Mouse (Mus musculus) liver, embryonic 12.5 days (tissue): ENCODE measurements around the gene Cpeb4. TPM values are rescaled to one million over a fixed set of nuclear protein-coding genes. Genes with fewer than 3 reads are reported as not detected.

ENCODE experiments used
- ATAC-seq: fragments of 200-750 bp; cut with Nextera tagmentation; 2 replicates; pipeline ENCODE4 v1.8.0; 2017; ENCODE audit warnings: moderate number of reproducible peaks, mild to moderate bottlenecking, moderate library complexity
- H3K27ac ChIP-seq: fragments of 300-500 bp; sonication (generic); 2 replicates; pipeline ENCODE4 v1.5.1; 2016; ENCODE audit warnings: mild to moderate bottlenecking
- H3K27me3 ChIP-seq: fragments of 300-500 bp; sonication (generic); replicated peaks from 2 replicates; pipeline ENCODE4 v1.6.1; 2016; ENCODE audit warnings: mild to moderate bottlenecking, moderate library complexity
- H3K36me3 ChIP-seq: fragments of 300-500 bp; sonication (generic); 2 replicates; pipeline ENCODE4 v1.6.1; 2016; ENCODE audit warnings: mild to moderate bottlenecking, moderate library complexity
- H3K4me1 ChIP-seq: fragments of 300-500 bp; sonication (generic); 2 replicates; pipeline ENCODE4 v1.6.1; 2016
- H3K4me2 ChIP-seq: fragments of 300-500 bp; sonication (generic); 2 replicates; pipeline ENCODE4 v1.6.1; 2016; ENCODE audit warnings: mild to moderate bottlenecking, moderate library complexity
- H3K4me3 ChIP-seq: fragments of 300-500 bp; sonication (generic); 2 replicates; pipeline ENCODE4 v1.5.1; 2016; ENCODE audit warnings: mild to moderate bottlenecking, moderate library complexity
- H3K9ac ChIP-seq: fragments of 300-500 bp; sonication (generic); 2 replicates; pipeline ENCODE4 v1.6.1; 2016; ENCODE audit warnings: mild to moderate bottlenecking, moderate library complexity
- H3K9me3 ChIP-seq: fragments of 300-500 bp; sonication (generic); replicated peaks from 2 replicates; pipeline ENCODE4 v1.6.1; 2016; ENCODE audit warnings: mild to moderate bottlenecking, moderate library complexity
- WGBS: fragments of 180-500 bp; shearing (Covaris S2); methylation state at CpG from one replicate; pipeline ENCODE4 v1.1.7; 2016; ENCODE audit not compliant: insufficient replicate concordance; 5-methylcytosine and 5-hydroxymethylcytosine counted together
- polyA plus RNA-seq: library from polyadenylated mRNA; unstranded; fragments of >200 nt; fragmentation: Nextera tagmentation; extraction: Ambion mirVana; gene quantifications from 2 replicates; pipeline ENCODE4 v1.2.1, GENCODE M21; 2016

Gene Cpeb4
- polyA plus RNA-seq, 1 experiment from 2014 or later = 21.5 TPM

DNA sequence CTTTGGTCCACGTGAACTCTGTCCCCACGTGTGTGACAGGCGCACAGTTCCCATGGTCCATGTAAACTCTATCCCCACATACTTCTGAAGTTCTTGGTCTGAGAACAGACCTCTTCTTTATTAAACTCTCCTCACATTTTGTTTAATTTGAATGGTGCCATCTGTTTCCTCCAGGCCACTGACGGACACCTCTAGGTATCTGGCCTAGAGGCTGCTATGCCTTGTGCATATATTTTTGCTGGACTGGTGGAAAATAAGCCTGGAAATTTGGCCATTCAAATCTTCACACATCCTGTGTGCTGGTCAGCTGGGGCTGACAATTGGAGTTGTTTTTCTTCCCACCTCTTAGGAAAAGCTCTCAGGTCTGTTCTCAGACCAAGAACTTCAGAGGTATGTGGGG is 23.3 kb upstream of the Cpeb4 start:
- Histone ChIP-seq H3K4me2 (no peak overlapping the region), H3K9ac (no peak overlapping the region), H3K4me3 (no peak overlapping the region), H3K27me3 (no peaks in the 10 kb centered on the region; the same call in 1 of the 2 replicates), H3K36me3 (no peaks in the 10 kb centered on the region), H3K9me3 (no peaks in the 10 kb centered on the region), H3K27ac (0 out of 2 replicates have a peak overlapping the region, but pooled peaks have one; percentile 11), H3K4me1 (peaks cover 58% of the 10 kb centered on the region)
- 82% methylated on average over 4 of the region's 4 CpGs for WGBS
- no peak for ATAC-seq

DNA sequence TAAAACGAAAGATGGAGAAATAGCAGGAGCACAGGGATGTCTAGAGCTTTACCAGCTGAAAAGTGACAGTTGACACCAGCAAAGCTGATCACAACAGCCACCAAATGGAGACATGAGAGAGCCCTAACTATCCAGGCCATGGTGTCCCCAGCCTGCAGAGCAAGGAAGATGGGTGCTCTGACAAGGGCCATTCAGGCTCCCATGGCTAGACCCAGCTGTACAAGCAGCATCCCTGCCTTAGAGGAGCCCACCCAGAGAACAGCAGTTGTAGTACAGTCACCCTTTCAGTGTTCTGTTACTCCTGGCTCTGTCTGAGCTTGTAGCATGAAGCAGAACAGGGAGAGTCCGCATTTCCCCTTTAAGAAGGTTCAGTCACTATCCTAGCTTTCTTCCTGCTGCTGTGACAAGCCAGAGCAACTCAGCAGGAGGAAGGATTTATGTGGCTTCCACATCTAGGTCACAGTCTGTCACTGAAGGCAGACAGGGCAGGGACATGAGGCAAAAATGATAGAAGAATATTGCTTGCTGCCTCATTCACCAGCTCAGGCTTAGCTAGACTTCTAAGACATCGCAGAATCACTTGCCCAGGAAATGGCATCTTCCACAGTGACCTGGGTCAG is 21.7 kb upstream of the Cpeb4 start:
- ATAC-seq = no peak
- Histone ChIP-seq H3K9ac (no peak overlapping the region), H3K36me3 (no peaks in the 10 kb centered on the region), H3K27ac (peak overlapping the region; percentile 13; the same call in 1 of the 2 replicates), H3K27me3 (peaks cover 3% of the 10 kb centered on the region; the same call in 1 of the 2 replicates), H3K4me2 (no peak overlapping the region), H3K9me3 (no peaks in the 10 kb centered on the region), H3K4me3 (no peak overlapping the region), H3K4me1 (peaks cover 45% of the 10 kb centered on the region)
- 70% methylated on average over 3 of the region's 3 CpGs for WGBS

DNA sequence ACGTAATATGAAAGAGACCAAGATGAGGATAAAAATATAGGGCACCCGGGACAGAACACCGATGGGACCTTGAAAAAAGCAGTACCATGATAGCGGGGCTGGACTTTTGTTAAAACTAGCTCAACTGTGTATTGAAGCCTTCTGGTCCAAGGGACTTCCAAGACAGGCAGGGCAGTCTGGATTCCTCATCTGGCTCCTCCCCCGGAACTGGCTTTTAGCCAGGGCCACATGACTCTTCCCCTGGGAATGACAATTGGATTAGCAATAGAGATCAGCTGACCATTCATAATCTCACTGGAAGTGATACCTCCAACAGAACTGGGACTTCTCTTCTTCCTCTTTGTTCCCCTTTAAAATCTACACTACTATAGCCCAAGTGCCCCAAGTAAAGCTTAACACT is 21.0 kb upstream of the Cpeb4 start:
- WGBS = 81% methylated on average over 5 of the region's 5 CpGs
- no peaks in the 10 kb centered on the region for H3K36me3 ChIP-seq
- H3K4me3 ChIP-seq = no peak overlapping the region
- peak overlapping the region; percentile 20; the same call in 1 of the 2 replicates for H3K27ac ChIP-seq
- H3K9me3 ChIP-seq = no peaks in the 10 kb centered on the region
- ATAC-seq = no peak
- H3K9ac ChIP-seq = 0 out of 2 replicates have a peak overlapping the region, but pooled peaks have one; percentile 24
- no peak overlapping the region for H3K4me2 ChIP-seq
- H3K4me1 ChIP-seq = peaks cover 37% of the 10 kb centered on the region
- peaks cover 7% of the 10 kb centered on the region; the same call in 1 of the 2 replicates for H3K27me3 ChIP-seq

DNA sequence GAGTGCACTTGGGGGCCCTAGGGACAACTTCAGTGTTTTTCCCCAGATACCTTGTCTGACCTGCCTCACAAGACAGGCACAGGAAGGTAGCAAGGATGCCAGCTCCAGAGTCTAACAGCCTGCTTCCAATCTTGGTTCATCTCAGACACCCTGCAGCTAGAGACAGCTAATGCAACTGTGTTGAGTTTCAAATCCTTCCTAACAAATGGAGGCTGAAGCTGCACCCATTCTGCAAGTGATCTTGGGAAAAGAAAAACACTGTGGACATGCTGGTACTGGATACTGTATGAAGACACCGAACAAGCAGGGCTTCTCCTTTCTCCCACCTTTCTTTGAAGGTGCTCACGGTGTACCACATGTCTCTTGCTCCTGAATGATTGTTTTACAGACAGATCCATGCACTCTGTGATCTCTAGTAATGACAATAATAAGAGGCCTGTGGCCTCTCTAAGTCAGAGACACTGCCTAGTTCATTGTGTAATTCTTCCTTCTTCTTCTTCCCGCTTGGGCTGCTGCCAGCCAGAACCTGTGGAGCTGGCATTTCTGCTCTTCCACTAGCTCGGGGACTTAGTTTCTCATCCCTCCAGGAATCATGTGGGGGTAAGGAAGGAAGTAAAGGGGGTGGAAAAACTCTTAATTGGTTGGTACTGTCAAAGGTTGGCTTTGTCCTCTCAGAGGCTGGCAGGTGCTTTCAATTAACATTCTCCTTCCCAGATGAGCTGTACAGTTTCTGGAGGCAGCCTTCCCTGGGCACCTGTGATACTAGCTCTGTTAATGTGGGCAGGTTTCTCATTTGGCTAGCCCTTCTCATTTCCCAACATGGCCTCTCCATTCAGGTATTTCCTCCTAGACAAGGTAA is 20.1 kb upstream of the Cpeb4 start:
- peaks cover 7% of the 10 kb centered on the region; the same call in 1 of the 2 replicates for H3K27me3 ChIP-seq
- H3K27ac ChIP-seq = peak overlapping the region; percentile 26; the same call in 1 of the 2 replicates
- no peaks in the 10 kb centered on the region for H3K9me3 ChIP-seq
- no peak overlapping the region for H3K9ac ChIP-seq
- H3K4me2 ChIP-seq = no peak overlapping the region
- no peak for ATAC-seq
- H3K4me3 ChIP-seq = no peak overlapping the region
- 67% methylated on average over 4 of the region's 4 CpGs for WGBS
- H3K4me1 ChIP-seq = peaks cover 29% of the 10 kb centered on the region
- H3K36me3 ChIP-seq = no peaks in the 10 kb centered on the region

DNA sequence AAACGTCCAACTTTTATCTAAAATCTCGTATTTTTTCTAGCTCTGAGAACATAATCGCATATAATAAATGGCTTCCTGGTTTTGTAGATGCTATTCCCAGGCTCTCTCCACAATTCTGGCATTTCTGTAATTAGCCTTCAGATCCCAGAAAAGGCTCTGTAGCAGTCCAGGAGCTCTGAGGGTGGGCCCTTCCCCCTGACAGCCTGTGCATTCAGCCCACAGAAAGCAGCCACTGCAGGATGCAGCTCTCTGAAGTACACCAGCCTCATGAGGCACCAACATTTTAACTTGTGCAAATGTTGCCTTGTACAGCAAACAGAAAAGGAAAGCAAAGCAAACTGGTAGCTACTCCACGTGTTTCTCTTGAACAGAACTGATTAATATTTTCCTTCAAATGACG is 17.1 kb upstream of the Cpeb4 start:
- ATAC-seq = no peak
- Histone ChIP-seq H3K27ac (no peak overlapping the region), H3K27me3 (peaks cover 7% of the 10 kb centered on the region; the same call in 1 of the 2 replicates)

DNA sequence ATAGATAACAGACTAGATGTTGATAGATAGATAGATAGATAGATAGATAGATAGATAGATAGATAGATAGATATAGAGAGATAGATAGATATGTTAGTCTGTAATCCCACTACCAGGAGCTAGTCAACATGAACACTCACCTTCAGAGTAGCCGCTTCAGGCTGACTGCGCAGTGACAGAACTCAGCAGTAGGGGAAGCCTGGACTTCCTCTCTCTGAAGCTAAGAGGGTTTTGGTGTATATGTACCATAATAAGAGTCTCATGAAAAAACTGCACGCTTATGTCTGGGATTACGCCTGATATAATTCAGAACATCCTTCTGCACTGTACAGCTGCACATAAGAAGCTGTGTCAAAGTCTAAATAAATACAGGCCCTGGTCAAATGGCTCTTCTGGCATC is 14.5 kb upstream of the Cpeb4 start:
- 72% methylated on average over 4 of the region's 4 CpGs for WGBS
- H3K36me3 ChIP-seq = no peaks in the 10 kb centered on the region
- ATAC-seq = no peak

More for the DNA sequence above, 17.1 kb upstream of the Cpeb4 start:
- Histone ChIP-seq H3K36me3 (no peaks in the 10 kb centered on the region), H3K9ac (no peak overlapping the region), H3K4me2 (no peak overlapping the region), H3K9me3 (no peaks in the 10 kb centered on the region), H3K4me3 (no peak overlapping the region), H3K4me1 (peaks cover 34% of the 10 kb centered on the region)
- 64% methylated on average over 5 of the region's 5 CpGs for WGBS

DNA sequence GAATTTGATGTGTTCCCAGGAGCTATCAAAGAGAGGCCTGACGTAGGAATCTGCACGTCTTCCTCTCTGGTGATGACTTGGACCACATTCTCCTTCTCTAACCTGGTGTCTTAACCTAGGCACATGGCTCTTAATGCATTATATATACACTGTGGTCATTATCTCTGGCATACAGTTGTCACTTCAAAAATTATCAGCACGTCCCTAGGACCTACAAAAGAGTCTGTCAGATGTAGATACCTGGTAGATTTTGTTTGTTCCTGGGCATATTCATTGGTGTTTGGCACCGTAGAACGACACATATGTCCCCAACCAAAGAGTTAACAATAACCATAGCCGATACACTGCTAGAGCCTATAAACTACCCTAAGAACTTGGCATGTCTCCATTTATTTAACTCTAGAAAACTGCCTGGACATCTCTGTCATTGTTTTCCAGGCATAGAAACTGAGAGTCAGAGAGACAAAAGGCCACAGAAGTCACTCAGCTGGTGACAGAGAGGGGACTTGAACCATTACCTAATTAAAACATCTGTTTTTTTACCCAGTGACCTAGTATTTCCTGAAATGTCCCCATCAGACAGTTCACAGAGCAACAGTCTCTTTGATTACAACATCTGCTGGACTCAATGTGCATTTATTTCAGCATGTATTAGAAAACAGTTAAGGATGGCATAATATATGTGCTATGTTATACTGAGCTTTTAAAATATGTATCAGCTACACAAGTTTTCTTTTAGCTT is 10.7 kb upstream of the Cpeb4 start:
- Histone ChIP-seq H3K27me3 (no peaks in the 10 kb centered on the region; the same call in 1 of the 2 replicates), H3K4me1 (peaks cover 57% of the 10 kb centered on the region), H3K9ac (peak overlapping the region; percentile 61), H3K4me3 (no peak overlapping the region), H3K9me3 (no peaks in the 10 kb centered on the region), H3K36me3 (no peaks in the 10 kb centered on the region), H3K4me2 (peak overlapping the region; percentile 53), H3K27ac (peak overlapping the region; percentile 93)
- 23% methylated on average over 6 of the region's 6 CpGs for WGBS
- peak; percentile 99 for ATAC-seq

More for the DNA sequence above, 14.5 kb upstream of the Cpeb4 start:
- no peak overlapping the region for H3K9ac ChIP-seq
- H3K4me2 ChIP-seq = no peak overlapping the region
- H3K4me1 ChIP-seq = peaks cover 41% of the 10 kb centered on the region
- H3K27me3 ChIP-seq = 0 out of 2 replicates have a peak, but pooled peaks cover 7% of the 10 kb centered on the region
- no peak overlapping the region for H3K4me3 ChIP-seq
- no peaks in the 10 kb centered on the region for H3K9me3 ChIP-seq
- H3K27ac ChIP-seq = no peak overlapping the region

DNA sequence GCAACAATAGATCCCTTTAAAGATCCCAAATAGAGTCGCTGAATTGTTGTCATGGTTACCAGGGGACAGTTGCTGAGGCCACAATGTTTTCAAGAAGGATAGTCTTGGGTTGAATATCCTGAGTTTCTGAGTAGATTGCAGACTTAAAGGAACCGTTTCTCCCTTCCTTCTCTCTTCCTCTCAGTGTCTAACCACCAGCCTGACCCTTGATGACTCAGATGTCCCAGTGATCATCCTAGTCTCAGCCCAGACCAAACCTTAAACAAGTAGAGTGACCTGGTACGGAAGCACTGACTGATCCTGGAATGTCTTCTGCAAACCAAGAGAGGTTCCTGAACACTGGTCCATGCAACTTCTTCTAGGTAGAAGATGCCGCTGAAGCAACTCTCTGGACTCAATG is 4.0 kb upstream of the Cpeb4 start:
- H3K36me3 ChIP-seq = peaks cover 9% of the 10 kb centered on the region
- H3K9me3 ChIP-seq = no peaks in the 10 kb centered on the region
- H3K9ac ChIP-seq = no peak overlapping the region
- no peaks in the 10 kb centered on the region; the same call in 1 of the 2 replicates for H3K27me3 ChIP-seq
- H3K4me2 ChIP-seq = no peak overlapping the region
- ATAC-seq = no peak
- 68% methylated on average over 4 of the region's 4 CpGs for WGBS
- H3K4me1 ChIP-seq = peaks cover 54% of the 10 kb centered on the region
- 0 out of 2 replicates have a peak overlapping the region, but pooled peaks have one; percentile 34 for H3K27ac ChIP-seq
- no peak overlapping the region for H3K4me3 ChIP-seq

DNA sequence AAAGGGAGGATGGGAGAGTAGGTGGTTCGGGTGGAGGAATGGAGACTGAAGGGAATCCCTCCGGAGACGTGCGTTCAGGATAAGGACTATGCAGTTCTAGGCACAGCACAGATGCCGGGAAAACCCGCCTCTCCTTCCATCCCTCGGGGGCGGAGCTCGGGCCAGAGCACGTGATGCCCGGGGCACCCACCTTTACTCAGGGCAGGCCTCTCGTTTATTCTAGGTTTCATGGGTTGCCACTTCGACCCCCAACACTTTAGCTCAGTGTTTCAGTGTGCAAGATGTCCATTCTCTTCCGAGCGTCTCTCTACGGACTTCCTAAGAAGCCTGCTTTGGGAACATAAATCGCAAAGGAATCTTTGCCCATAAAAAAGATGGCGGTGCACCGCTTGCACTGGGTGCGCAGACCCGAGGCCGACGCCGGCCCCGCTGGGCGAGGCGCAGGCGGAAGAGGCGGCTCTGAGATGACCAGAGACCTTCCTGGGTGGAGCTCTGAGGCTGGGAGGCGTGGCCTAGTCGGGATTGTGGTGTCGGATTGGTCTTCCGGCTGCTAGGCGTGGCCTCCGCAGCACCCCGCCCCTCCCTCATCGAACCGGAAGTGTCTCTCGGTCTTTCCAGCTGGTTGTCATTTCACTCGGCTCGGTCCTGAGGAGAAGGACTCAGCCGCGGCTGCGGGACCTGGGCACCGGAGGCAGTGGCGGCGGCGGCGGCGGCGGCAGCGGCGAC is 1.6 kb upstream of the Cpeb4 start:
- no peaks in the 10 kb centered on the region for H3K27me3 ChIP-seq
- ATAC-seq = peak; percentile 99
- under 1% methylated on average over 53 of the region's 53 CpGs for WGBS
- peak overlapping the region; percentile 87 for H3K4me2 ChIP-seq
- H3K36me3 ChIP-seq = peaks cover 26% of the 10 kb centered on the region
- peak overlapping the region; percentile 94 for H3K27ac ChIP-seq
- H3K4me1 ChIP-seq = peaks cover 44% of the 10 kb centered on the region
- peak overlapping the region; percentile 97 for H3K9ac ChIP-seq
- H3K9me3 ChIP-seq = no peaks in the 10 kb centered on the region
- H3K4me3 ChIP-seq = peak overlapping the region; percentile 90

DNA sequence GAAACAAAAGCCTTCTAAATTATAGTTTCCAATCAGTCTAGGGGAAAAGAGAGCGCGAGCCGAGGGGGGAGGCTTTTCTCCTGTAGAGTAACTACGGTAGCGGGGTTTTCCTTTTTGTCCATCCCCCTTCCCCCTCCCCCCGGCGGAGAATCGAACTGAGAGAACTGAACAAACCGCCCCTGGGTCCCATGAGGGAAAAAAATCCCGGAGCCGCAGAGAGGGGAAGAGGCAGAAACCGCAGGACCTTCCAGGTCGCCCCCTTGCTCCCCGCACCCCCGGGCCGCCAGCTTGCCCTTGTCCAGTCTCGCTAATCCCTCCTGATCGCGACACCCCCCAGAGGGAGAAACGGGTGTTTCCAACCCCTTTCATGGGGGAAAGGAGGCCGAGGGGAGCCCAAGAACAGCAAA is 873 bp upstream of the Cpeb4 start:
- no peak for ATAC-seq

More for the DNA sequence above, 873 bp upstream of the Cpeb4 start:
- H3K36me3 ChIP-seq = peaks cover 28% of the 10 kb centered on the region
- H3K4me3 ChIP-seq = peak overlapping the region; percentile 90
- H3K27me3 ChIP-seq = no peaks in the 10 kb centered on the region
- H3K27ac ChIP-seq = peak overlapping the region; percentile 94
- H3K9ac ChIP-seq = peak overlapping the region; percentile 97
- H3K4me1 ChIP-seq = peaks cover 44% of the 10 kb centered on the region
- under 1% methylated on average over 21 of the region's 21 CpGs for WGBS
- peak overlapping the region; percentile 69 for H3K4me2 ChIP-seq
- no peaks in the 10 kb centered on the region for H3K9me3 ChIP-seq
